Mouse (Mus musculus) heart, adult 2 months (tissue): Measurements from ENCODE around the gene 4930519P11Rik. TPM values are rescaled to one million over a fixed set of nuclear protein-coding genes. Genes with fewer than 3 reads are reported as not detected.
A peak's percentile ranks its signal among the peaks of the same experiment; 100 is the strongest.

ENCODE experiments used
- DNase-seq, 2 experiments: peaks; one replicate each; pipeline ENCODE4 v3.0.0; 2021
- H3K27ac ChIP-seq: fragments of 200-600 bp; 2 replicates; pipeline ENCODE4 v1.8.1; 2022
- H3K27me3 ChIP-seq: fragments of 200-500 bp; 2 replicates; pipeline ENCODE4 v1.6.1; 2012; ENCODE audit warnings: mild to moderate bottlenecking, low read length, inconsistent platforms, mixed read lengths; ENCODE audit not compliant: control insufficient read depth, insufficient read depth
- H3K36me3 ChIP-seq: fragments of 200-500 bp; 2 replicates; pipeline ENCODE4 v1.6.1; 2012; ENCODE audit warnings: low read length, inconsistent platforms; ENCODE audit not compliant: control insufficient read depth, insufficient read depth
- H3K4me1 ChIP-seq: fragments of 200-500 bp; 2 replicates; pipeline ENCODE4 v1.6.1; 2011; ENCODE audit warnings: low read length; ENCODE audit not compliant: control insufficient read depth, insufficient read depth
- H3K4me3 ChIP-seq: fragments of 200-600 bp; 2 replicates; pipeline ENCODE4 v1.8.1; 2022
- H3K79me2 ChIP-seq: fragments of 200-500 bp; replicated peaks from 2 replicates; pipeline ENCODE4 v1.6.1; 2012; ENCODE audit warnings: mild to moderate bottlenecking, inconsistent platforms, low read length, moderate library complexity, mixed read lengths; ENCODE audit not compliant: control insufficient read depth, insufficient read depth
- H3K9ac ChIP-seq: fragments of 200-500 bp; 2 replicates; pipeline ENCODE4 v1.6.1; 2012; ENCODE audit warnings: low read depth, mild to moderate bottlenecking, control low read depth, inconsistent platforms, low read length, mixed read lengths
- CTCF ChIP-seq: fragments of 200-600 bp; IDR thresholded peaks from 2 replicates; pipeline ENCODE4 v1.8.1; 2022; ENCODE audit warnings: antibody characterized with exemption, mild to moderate bottlenecking, moderate library complexity
- EP300 ChIP-seq: fragments of 200-500 bp; IDR thresholded peaks from 2 replicates; pipeline ENCODE4 v1.6.1; 2011; ENCODE audit warnings: low read depth, low read length, control low read depth; ENCODE audit not compliant: insufficient read depth
- POLR2A ChIP-seq: fragments of 200-500 bp; IDR thresholded peaks from 2 replicates; pipeline ENCODE4 v1.6.1; 2011; ENCODE audit warnings: mild to moderate bottlenecking, low read depth, low read length, control low read depth; ENCODE audit not compliant: insufficient read depth
- whole genome bisulfite sequencing: fragments of 180-500 bp; shearing (Covaris S2); methylation state at CpG from one replicate; pipeline ENCODE4 v1.1.7; 2018; 5-methylcytosine and 5-hydroxymethylcytosine counted together
- intact Hi-C: fragments of 180-260 bp; cut with DNase I; formaldehyde crosslinking; loops from one replicate; pipeline ENCODE4 v1.15.1; 2025
- polyA plus RNA-seq: library from polyadenylated mRNA; depleted of rRNA; stranded (reverse); fragments of >200 nt; gene quantifications from 2 replicates; pipeline ENCODE4 v1.2.3, GENCODE M21; 2012
- total RNA-seq, 2 experiments: library from RNA; stranded (reverse); gene quantifications; 2 replicates each; pipeline ENCODE4 v1.2.3; 2021

4930519P11Rik gene
- total and polyA plus RNA-seq, 3 experiments = 0.57 TPM; not detected in 2

DNA sequence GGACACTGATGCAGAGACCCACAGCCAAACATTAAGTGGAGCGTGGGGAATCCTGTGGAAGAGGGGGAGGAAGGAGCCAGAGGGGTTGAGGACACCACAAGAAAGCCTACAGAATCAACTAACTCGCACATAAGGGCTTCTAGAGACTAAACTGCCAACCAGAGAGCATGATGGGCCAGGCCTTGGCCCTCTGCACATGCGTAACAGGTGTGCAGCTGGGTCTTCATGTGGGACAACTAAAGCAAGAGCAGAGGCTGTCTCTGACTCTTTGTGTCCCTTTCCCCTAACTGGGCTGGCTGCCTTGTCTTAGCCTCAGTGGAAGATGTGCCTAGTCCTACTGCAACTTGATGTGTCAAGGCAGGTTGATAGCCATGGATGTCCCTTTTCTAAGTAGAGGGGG, 3.8 kb upstream of the 4930519P11Rik start:
- Histone ChIP-seq H3K4me3 (no peak overlapping the region), H3K9ac (no peak overlapping the region), H3K36me3 (no peaks in the 10 kb centered on the region), H3K27ac (no peak overlapping the region), H3K4me1 (peaks cover 4% of the 10 kb centered on the region), H3K79me2 (no peaks in the 10 kb centered on the region), H3K27me3 (no peaks in the 10 kb centered on the region)
- TF ChIP-seq POLR2A = no peak
- TF ChIP-seq EP300 = no peak
- TF ChIP-seq CTCF = no peak
- DNase-seq = no peak
- intact Hi-C loops = no loop called here
- WGBS = 93% methylated on average over 3 of the region's 3 CpGs

DNA sequence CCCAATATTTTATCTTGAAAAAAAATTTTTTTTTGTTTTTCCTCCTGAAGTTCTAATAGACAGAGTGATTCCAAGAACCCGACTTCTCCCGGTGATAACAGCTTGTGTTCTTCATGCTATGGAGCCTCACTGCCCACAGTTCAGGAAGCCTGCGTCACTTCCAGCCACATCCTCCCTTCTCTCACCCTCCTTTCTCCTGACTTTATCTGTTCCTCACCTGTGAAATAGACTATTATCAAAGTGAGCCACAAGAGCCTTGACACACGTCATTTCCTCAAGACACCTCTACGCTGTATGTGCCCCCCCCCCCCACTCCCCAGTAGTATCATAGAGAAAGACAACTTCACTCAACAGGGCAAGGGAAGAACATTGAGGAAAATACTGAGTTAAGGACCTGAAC, 2.4 kb upstream of the 4930519P11Rik start:
- 45% methylated on average over 5 of the region's 5 CpGs for WGBS
- no peaks in the 10 kb centered on the region for H3K36me3 ChIP-seq
- H3K4me1 ChIP-seq = peaks cover 4% of the 10 kb centered on the region
- no peak overlapping the region for H3K4me3 ChIP-seq
- TF ChIP-seq POLR2A (no peak), EP300 (no peak), CTCF (no peak)
- DNase-seq = no peak
- no peaks in the 10 kb centered on the region for H3K27me3 ChIP-seq
- H3K27ac ChIP-seq = peak overlapping the region; percentile 54
- intact Hi-C loops = no loop called here
- no peak overlapping the region for H3K9ac ChIP-seq
- H3K79me2 ChIP-seq = no peaks in the 10 kb centered on the region

DNA sequence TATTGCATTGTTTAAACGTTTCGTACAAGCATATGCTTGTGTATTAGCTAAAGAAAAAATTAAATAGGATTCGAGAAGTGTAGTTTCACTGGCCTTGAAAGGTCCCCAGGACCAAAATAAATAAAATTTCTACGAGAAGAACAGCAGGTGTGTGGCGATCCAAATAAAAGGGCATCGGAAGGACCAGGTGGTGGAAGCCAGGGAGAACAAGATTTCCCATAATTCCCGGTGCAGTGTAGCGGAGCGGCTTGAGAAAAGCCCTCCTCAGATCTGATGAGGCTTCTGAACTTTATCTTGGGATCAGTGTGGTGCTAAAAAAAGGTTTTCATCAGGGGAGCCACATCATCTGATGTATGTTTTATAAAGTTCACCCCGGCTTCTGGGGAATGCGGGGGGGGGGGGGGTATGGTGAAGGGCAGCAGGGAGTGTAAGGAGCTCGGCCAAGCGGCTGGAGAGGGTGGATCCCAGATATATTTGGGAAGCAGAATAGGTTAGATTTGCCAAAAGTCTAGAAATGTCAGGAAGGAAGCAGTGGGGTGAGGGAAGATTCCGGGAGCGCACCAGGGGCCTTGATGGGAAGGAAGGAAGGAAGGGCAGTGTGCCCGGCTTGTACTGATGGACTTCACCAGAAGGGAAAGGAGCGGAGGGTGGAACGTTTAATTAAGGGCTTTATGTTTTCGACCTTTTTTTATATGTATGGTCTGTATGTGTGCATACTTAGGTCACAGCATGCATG, 1.8 kb upstream of the 4930519P11Rik start:
- H3K4me3 ChIP-seq = no peak overlapping the region; the same call in 1 of the 2 replicates
- DNase-seq = peak in 1 of 2 experiments; percentile 27
- peaks cover 4% of the 10 kb centered on the region for H3K4me1 ChIP-seq

DNA sequence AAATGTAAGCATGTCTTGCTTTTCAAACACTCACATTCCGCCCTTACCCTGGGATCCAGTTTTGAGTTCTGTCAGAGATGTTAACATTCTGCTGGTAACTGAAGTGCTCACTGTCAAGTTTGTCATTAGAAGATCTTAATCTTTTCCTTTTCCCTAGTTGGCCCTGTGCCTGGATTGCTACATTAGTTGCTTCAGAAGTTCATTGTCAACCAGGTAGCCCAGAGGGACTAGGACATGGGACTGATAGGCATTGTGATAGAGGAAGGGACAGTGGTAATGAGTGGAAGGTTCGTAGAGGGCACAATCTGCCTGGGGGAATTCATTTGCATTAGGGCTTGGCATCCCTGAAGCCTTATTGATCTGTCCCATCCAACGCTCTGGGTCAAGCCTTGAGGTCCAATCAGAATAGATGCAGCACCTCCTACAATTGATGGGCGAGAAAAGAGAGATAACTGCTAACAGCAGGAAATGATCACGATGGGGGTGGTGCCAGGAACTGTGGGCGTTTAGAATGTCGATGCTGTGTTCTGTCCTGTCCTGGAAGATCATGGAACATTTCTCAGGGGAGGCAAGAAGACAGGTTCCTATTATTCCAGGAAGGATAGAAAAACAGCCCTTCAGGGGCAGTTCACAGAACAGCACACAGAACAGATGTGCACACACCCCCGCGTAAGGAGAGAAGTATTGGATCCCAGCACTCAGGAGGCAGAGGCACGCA, 4.0 kb downstream of the 4930519P11Rik start:
- Histone ChIP-seq H3K36me3 (no peaks in the 10 kb centered on the region), H3K79me2 (no peaks in the 10 kb centered on the region), H3K4me3 (no peak overlapping the region), H3K9ac (no peak overlapping the region), H3K27ac (no peak overlapping the region), H3K4me1 (peaks cover 1% of the 10 kb centered on the region; the same call in 1 of the 2 replicates), H3K27me3 (no peaks in the 10 kb centered on the region)
- no peak for TF ChIP-seq POLR2A
- TF ChIP-seq CTCF = no peak
- no peak for TF ChIP-seq EP300
- intact Hi-C loops = no loop called here
- no peak for DNase-seq
- 48% methylated on average over 10 of the region's 10 CpGs for WGBS

More for the DNA sequence above, 1.8 kb upstream of the 4930519P11Rik start:
- TF ChIP-seq POLR2A (no peak), CTCF (no peak), EP300 (0 out of 2 replicates have a peak, but pooled peaks have one; percentile 40)
- intact Hi-C loops = loop anchor here (5.0 kb wide), 2 partner anchors 63 to 178 kb away; partner anchors contain the start of genes Actl10 and Cbfa2t2
- Histone ChIP-seq H3K27me3 (no peaks in the 10 kb centered on the region), H3K36me3 (no peaks in the 10 kb centered on the region), H3K9ac (no peak overlapping the region), H3K79me2 (no peaks in the 10 kb centered on the region), H3K27ac (peak overlapping the region; percentile 54)
- WGBS = 40% methylated on average over 19 of the region's 19 CpGs

DNA sequence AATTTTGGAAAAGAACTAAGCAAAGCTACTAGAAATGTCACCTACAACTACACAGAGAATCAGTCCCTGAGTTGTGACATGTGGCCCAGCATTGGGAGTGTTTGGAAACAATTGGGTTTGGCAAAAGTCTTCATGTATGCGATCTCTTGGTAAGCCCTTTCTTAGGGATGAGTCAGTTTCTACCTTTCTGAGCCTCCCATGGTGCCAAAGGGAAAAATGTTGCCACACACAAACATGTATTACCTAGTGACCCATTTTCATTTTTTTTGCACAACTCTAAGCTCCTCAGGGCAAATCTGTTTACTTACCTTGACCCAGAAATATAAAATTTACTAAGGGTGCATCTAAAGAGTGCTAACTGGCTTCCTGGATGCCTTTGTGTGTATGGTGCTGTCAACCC, 6.3 kb downstream of the 4930519P11Rik start:
- H3K27ac ChIP-seq = no peak overlapping the region
- 84% methylated on average over 1 of the region's 1 CpGs for whole genome bisulfite sequencing
- H3K9ac ChIP-seq = no peak overlapping the region
- no peaks in the 10 kb centered on the region for H3K36me3 ChIP-seq
- no peaks in the 10 kb centered on the region for H3K27me3 ChIP-seq
- TF ChIP-seq POLR2A (no peak), EP300 (no peak), CTCF (no peak)
- H3K4me3 ChIP-seq = no peak overlapping the region
- H3K4me1 ChIP-seq = peaks cover 2% of the 10 kb centered on the region
- no peak for DNase-seq
- no peaks in the 10 kb centered on the region for H3K79me2 ChIP-seq
- intact Hi-C loops = no loop called here

DNA sequence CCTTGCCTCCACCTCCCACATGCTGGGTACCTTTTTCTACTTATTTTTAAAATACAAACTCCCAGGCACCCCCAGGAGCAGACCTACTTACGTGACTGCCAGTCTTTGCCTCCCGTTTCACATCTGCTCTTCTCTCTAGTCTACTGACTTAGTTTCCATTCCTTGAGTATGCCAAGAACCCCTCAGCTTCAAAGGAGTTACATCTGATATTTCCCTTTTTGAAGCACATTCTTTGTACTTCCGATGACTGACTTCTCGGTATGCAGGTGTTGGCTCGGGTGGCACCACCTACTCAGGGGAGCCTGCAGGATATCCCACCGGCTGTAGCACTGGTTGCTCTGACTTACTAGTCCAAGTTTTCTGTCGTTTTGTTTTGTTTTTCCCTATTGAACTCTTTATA, 9.1 kb downstream of the 4930519P11Rik start:
- no peaks in the 10 kb centered on the region for H3K27me3 ChIP-seq
- WGBS = 24% methylated on average over 7 of the region's 7 CpGs
- peaks cover 2% of the 10 kb centered on the region for H3K4me1 ChIP-seq
- DNase-seq = no peak
- H3K27ac ChIP-seq = peak overlapping the region; percentile 50
- intact Hi-C loops = no loop called here
- no peaks in the 10 kb centered on the region for H3K79me2 ChIP-seq
- H3K4me3 ChIP-seq = peak overlapping the region; percentile 97
- TF ChIP-seq EP300 (no peak), POLR2A (no peak), CTCF (no peak)
- H3K36me3 ChIP-seq = no peaks in the 10 kb centered on the region
- peak overlapping the region; percentile 48 for H3K9ac ChIP-seq
